Mouse (Mus musculus): ENCODE measurements around the gene Hsp90aa1.

The Hsp90aa1 gene

DNA sequence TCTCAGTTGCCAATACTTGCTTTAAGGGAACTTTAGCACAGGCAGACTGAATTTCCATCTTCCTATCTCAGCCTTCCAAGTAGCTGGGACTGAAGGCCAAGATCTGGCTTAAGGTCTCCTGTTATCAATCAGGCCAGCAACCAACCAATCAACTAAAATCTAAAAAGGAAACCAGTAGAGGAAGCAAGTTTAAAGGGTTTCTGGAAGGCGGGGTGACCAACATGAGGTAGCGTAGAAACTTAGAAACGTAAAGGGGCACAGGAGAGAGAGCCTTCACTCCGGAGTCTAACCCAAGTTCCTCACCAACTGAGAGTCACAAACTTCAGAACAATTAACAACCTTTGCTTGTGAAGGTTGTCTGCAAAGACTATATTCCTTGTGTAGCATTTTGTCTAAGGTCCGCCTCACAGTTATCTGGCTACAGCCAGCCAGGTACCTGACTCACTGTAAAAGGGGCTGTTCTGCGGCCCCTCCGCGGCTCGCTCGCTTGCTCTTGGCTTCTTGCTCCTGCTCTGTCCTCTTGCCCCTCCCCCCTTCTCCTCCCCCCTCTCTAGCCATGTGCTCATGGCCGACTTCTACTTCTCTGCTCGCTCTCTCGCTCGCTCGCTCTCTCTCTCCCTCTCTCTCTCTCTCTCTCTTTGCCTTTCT, 3.9 kb downstream of the Hsp90aa1 start:
- 73% methylated on average over 15 of the region's 15 CpGs for WGBS

DNA sequence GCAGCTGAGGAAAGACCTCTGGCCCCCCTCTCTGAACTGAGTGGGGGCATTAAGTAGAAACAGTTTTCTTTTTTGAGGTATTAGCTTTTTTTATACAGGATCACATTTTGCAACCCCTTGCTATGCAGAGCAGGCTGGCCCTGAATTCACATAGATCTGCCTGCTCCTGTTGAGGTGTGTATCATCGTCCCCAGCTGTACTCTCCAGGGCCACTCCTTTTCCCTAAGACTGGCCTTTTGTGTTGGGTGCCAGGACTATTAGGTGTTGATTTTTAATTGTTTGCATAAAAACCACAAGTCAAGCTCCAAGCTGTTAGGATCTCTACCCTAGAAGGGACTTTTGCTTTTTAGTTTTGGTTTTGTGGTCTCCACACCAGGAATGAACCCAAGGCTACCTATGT, 4.4 kb downstream of the Hsp90aa1 start:
- WGBS: 92% methylated on average over 1 of the region's 1 CpGs

DNA sequence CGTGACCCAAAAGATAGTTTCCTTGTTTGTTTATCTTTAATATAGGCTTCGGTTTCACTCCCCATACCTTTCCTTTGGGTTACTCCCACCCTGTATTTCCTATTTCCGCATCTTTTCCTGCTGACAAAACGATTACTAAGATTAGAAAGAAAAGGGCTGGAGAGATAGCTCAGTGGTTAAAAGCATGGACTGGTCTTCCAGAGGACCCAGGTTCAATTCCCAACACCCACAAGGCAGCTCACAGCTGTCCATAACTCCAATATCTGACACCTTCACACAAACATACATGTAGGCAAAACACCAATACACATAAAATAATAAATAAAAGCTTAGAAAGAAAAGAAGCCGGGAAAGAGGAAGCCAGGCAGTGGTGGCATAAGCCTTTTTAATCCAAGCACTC, 5.1 kb downstream of the Hsp90aa1 start:
- WGBS: 70% methylated on average over 5 of the region's 5 CpGs

DNA sequence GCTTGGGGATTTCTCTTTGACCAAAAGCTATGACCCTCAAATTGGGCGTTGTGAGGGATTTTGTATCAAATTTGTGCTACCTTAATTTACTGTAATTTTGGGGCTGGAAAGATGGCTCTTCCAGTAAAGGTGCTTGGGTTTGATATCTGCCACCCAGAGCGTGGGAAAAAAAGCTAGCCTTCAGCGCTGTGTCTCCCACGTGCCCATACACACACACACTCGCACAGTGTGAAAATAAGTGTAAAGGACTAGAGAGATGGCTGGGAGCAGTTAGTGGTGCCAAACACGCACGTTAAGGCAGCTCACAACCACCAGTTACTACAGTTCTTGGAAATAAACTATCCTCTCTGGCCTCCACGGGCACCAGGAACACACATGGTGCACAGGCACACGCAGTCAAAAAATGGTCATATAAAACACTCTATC, 5.5 kb downstream of the Hsp90aa1 start:
- 32% methylated on average over 9 of the region's 9 CpGs for WGBS

DNA sequence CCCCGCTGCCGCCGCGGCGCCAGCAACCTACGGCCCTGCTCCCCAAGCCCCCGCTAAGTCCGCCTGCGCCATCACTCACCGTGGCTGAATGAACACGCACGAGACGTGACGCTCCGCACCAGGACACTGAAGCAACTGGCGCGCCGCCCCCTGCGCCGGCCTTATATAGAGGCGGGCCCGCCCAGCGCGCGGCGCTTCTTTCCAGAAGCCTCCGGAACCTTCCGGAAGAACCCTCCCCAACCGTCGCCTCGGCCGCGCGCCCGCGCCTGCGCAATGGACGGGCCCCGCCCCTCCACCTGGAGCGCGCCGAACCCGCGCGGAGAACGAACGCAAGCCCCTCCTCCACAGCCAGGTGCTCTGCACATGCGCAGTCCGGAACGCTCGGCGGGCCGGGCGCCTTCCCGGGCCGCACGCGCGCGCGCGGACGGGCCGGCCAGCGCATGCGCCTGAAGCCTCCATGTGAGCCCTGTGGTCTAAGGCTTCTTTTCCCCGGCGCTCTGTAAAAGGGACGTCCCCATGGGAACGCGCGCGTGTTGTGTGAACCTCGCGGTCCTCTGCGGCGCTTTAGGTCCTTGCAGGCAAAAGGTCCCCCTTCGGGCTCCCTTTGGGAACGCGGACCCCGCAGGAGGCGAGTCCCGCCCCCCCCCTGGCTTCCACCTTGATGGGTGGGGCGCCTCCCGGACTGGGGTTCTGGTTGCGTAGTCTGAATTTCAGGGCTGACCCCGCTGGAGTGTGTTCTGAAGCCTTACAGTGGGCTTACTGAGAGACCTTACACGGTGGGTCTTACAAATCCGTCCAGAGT, 6.2 kb downstream of the Hsp90aa1 start:
- under 1% methylated on average over 89 of the region's 89 CpGs for WGBS

DNA sequence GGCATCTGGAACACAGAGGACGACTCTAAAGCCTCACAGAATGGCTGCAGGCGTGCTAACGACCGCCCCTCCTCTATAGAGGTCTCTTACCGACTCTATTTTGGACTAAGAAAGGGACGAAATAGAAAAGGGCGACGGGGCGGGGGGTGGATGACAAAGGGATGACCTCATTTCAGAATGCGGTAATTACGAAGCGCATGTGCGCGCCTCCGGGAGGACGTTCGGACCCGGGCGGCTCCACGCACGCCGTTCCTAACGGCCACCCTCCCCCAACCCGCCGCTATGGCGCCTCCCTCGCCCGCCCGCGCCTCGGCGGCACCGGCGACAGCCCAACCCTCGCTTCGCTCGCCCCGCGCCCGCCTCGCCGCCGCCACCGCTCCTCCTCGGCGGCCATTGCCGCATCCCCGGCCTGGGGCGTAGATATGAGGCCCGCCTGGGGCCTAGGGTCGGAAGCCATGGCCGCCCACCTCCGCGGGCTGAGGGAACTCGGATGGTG, 6.8 kb downstream of the Hsp90aa1 start:
- WGBS: under 1% methylated on average over 55 of the region's 55 CpGs

DNA sequence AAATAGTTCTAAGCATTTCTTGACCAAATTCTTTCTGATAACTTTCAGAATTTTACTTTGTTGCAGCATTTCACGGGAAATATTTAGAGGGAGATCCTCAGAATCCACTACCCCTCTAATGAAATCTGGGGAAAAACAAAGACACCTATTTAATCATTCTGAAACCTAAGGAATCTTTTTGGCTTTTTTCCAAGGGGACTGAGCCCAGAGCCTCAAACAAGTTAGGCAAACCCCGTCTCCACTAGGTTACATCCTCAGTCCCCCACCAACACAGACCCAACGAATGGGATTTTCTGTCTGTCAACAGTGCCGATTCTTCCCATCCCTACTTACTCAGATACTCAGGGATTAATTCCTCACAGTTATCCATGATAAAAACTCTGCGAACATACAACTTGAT, 9.2 kb downstream of the Hsp90aa1 start:
- WGBS: 57% methylated on average over 5 of the region's 5 CpGs

DNA sequence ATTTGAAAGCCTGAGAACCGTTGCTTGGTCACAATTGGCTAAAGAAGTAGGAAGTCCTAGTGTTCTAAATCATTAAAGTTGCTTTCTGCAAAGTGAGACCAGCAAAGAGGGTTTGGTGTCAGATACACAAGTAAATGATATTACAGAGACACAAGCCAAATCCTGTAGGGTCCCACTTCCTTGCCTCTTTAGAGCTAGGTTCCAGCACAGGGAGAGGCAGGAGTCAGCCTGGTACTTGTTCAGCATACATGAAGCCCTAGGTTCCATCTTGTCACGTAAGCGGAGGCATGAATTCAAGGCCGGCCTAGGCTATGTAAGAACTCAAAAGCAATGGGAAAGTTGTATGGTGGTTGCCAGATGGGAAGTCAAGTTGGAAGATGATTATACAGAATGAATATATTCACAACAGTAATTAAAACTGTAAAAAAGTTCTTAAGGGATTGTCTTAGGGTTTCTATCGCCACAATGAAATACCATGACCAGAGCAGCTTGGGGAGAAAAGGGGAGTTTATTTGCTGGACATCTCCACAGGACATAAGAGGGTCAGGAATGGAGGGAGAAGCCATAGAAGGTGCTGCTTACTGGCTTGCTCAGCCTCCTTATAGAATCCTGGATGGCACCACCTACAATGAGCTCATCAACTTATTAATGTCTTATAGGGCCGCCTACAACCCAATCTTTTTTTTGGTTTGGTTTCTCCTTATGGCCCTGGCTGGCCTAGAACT, 12.4 kb downstream of the Hsp90aa1 start:
- WGBS: 73% methylated on average over 6 of the region's 6 CpGs

DNA sequence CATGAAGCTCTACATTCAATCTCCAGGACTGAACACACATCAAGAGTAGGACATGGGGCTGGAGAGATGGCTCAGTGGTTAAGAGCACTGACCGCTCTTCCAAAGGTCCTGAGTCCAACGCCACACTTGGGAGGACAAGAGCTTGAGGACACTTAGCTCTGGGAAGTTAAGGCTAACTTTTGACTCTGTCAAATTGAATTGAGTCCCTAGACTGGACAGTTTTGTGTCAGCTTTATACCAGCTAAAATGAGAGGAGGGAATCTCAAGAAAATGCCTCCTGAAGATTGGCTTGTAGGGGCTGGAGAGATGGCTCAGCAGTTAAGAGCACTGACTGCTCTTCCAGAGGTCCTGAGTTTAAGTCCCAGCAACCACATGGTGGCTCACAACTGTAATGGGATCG, 13.6 kb downstream of the Hsp90aa1 start:
- 89% methylated on average over 3 of the region's 3 CpGs for WGBS

DNA sequence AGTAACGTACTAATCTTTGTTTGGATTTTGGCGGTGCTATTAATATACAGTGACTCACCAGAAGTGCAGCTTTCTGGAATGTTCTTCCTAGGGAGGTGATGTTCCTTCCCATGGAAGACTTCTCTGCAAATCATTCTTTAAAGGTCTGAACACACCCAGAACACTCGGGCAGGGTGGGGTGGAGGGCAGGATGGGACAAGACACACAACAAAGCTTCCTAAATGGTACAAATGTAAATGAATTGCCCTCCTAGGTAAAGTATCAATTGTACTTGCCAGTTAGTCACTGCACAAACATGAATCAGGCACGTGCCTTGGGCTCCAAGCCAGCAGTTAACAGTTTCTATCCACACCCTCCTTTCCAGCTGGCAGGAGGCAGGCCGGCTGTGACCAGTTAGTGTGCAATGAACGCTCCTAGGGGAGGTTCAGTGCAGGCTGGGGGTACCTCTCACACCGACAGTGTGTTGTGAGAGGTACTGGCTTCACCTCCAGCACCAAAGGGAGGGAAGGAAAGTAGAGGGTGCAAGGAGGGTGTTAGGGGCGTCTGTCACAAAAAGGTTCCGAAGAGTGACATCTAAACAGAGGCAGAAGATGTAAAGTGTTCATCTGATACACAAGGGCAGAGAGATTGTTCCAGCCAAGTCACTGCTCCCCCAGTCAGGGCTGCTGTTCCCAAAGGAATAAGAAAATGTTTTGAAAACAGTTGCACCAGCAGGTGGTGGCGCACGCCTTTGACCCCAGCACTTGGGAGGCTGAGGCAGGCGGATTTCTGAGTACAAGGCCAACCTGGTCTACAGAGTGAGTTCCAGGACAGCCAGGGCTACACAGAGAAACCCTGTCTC, 14.4 kb downstream of the Hsp90aa1 start:
- 40% methylated on average over 12 of the region's 12 CpGs for WGBS

DNA sequence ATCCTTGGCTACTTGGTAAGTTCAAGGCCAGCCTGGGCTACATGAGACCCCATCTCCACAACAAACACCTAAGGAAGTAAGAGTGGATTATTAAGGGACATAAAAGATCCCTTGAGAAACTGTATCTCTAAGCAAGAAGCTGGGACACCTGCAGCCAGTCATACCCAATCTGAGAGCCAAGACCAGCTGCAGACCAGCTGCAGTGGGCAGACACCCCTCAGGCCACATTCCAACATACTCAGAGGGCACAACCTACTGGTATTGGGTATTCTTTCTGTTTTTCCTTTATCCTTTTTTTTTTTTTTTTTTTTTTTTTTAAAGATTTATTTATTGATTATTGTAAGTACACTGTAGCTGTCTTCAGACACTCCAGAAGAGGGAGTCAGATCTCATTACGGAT, 18.9 kb downstream of the Hsp90aa1 start:
- no CpG with 5 or more reads among the region's 1 CpGs for WGBS

DNA sequence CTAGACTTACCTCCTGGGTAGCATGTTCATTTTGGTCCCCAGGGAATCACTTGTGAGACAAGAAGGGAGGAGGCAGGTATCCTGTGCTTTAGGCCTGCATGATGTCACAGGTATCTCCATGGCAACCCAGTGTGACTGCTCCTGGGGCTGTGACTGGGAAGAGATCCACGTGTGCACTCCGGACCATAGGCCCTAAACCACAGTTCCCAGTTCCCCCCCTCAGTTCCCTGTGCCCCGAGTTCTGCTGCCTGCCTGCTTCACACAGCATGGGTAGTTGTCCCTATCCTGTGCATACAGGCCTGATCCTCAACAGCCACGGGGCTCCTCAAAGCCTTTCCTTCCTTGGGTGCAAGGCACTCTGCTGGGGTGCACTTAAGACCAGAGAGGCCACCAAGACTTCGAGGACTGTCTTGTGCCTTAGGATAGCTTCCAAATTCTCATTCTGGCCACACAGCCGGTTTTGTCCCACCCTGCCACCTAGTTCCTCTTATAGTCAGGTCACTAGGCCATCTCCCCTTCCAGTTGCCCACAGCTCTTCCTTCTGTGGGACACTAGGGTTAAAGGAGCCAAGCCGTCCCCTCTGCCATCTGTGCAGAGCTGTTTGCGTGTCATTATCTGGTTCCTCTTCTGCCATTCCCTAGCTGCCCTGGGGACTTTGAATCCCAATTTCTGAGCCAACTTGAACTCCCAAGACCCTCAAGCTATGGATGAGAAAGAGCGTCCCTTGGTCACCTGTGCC, 19.8 kb downstream of the Hsp90aa1 start, which contains the start of gene 1700001K19Rik:
Gene 1700001K19Rik, minus strand, starts transcription at position 59 of the 739 bp plus-strand sequence.
- 78% methylated on average over 9 of the region's 9 CpGs for WGBS

DNA sequence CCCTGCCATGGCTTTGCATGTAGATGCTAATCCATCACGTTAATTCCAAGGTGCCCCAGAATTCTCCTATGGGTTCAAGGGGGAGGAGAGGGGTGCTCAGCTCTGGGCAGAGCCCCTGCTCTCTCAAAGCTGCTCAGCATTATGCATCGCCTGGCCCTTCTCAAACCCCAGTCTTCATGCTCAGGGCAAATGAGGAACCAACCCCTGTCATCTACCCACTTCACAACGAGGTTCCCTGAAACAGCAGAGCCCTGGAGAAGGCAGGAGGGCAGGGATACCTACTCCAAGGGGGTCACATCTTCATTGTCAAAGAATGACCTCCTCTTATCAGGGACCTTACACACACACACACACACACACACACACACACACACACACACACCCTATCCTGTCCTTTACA, 20.6 kb downstream of the Hsp90aa1 start:
- WGBS: 43% methylated on average over 3 of the region's 3 CpGs

DNA sequence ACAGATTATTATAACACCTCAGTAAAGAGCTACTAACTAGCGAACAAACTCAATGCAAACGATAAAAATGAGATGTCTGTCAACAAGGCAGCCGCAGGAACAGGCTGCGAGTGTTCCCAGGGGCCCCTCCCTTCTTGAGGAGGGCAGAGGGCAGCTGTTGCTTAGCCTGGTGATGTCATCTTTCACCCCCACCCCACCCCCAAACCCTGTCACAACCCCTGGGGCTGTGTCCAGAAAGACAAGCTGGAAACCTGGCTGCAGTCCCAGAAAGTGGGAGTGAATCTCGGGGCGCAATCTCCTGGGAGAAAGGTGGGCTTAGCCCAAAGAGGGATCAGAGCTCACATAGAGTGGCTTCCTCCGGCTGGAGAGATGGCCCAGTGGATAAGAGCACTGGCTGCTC, 21.3 kb downstream of the Hsp90aa1 start:
- 33% methylated on average over 7 of the region's 7 CpGs for WGBS

DNA sequence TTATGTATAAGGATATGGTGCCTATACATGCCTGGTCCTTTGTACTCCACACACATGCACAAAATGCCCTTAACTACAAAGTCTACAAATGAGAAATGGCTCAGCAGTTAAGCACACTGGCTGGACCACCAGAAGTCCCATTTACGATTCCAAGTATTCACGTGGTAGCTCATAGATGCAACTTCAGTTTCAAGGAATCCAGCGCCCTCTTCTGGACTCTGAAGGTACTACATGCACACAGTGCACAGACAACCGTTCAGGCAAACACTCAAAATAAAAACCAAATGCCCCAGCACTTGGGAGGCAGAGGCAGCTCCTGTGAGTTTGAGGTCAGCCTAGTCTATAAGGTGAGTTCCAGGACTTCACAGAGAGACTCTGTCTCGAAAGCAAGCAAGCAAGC, 28.3 kb downstream of the Hsp90aa1 start:
- WGBS: 50% methylated on average over 5 of the region's 5 CpGs

DNA sequence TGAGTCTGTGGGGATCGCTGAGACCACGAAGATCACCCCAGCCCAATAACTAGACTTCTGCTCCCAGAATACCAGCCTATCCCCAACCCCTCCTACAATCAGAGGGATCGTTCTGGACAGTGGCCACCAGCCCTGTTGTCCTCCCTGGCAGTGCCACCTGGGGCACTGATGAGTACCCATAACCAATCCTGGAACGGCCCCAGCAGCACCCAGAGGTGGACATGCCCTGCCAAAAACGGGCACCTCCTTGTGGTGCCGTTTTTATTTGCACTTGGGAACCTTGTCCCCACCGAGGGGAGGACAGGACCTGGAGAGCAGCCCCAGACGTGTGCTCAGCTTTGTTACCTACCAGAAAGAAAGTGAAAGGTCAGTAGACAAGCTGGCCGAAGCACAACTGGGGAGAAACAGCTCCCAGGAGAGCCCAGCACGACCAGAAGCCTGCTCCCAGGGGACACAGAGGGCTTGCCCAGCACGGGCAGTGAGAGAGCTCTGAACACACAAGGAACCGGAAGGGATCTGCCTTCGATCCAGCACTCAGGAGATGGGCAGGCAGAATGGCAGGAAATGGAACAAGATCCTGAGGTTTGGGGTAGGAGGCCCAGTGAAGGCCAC, 35.0 kb downstream of the Hsp90aa1 start:
- WGBS: 75% methylated on average over 13 of the region's 13 CpGs

DNA sequence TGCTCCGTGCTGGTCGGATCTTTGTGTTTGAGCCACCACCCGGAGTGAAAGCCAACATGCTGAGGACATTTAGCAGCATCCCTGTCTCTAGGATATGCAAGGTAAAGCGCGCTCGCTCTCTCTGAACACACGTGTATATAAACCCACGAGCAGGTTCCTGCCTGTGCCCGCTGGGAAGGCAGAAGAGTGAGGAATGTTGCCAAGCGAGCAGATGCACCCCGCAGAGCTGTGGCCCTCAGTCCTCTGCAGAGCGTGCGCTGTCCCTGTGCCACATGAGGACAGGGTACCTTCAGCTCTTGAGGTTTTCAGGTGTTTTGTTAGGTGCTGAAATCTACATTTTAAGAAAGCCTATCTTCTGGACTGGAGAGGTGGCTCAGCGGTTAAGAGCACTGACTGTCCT, 40.8 kb downstream of the Hsp90aa1 start:
- WGBS: 81% methylated on average over 14 of the region's 14 CpGs

DNA sequence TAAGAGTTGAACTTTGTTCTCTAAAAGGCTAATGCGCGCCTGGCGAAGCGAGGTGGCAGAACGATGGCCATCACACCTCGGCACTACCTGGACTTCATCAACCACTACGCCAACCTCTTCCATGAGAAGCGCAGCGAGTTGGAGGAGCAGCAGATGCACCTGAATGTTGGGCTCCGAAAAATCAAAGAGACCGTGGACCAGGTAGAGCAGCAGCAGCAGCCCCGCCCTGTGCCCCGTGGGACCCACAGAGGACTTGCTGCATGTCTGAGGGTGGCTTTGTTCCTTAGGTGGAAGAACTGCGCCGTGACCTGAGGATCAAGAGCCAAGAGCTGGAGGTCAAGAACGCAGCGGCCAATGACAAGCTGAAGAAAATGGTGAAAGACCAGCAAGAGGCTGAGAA, 51.1 kb downstream of the Hsp90aa1 start:
- 95% methylated on average over 17 of the region's 17 CpGs for WGBS

DNA sequence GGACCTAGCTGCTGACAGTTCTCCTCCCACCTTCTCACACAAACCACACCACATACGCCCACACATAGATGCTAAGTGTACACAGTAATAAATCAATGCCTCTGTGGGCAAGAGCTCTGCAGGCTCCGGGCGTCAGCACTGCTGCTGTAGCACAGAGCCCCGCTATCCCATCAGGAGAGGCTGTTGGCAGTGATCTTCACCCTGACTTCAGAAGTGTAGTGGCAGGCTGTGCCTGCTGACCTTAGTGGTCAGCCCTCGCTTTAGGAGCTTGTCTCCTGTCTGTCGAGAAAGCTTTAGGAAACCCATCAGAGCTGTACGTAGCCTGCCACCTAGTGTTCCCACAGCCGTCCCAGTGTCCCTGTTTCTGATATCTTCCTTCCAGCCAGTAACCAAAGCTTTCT, 52.3 kb downstream of the Hsp90aa1 start:
- WGBS: 61% methylated on average over 8 of the region's 8 CpGs
